Mouse (Mus musculus) neutrophil, adult 5-6 weeks (primary cell): ENCODE data around the gene Il22ra1. TPM values are rescaled to one million over a fixed set of nuclear protein-coding genes. Genes with fewer than 3 reads are reported as not detected.

Experiments
- total RNA-seq: library from RNA; stranded (forward); fragments of 200-1000 nt; gene quantifications from 2 replicates; pipeline ENCODE4 v1.2.3, GENCODE M21; 2017

Il22ra1 gene
- total RNA-seq, 1 experiment from 2014 or later = not detected

Other genes with a start within 250 kb of the Il22ra1 start
- gene Stpg1, start 233.4 kb upstream of the Il22ra1 start, total RNA-seq = 0.47 and 1.5 TPM in 2 replicates
- 44.2 and 48.1 TPM in 2 replicates for gene Nipal3, start 233.1 kb upstream of the Il22ra1 start, total RNA-seq
- 0.23 and 0.49 TPM in 2 replicates for gene Grhl3, start 154.5 kb upstream of the Il22ra1 start, total RNA-seq
- gene Ifnlr1, start 41.9 kb upstream of the Il22ra1 start, total RNA-seq = 5.9 and 6.0 TPM in 2 replicates
- gene Myom3, start 31.5 kb downstream of the Il22ra1 start, total RNA-seq = 0.12 TPM in 1 of 2 replicates, not detected in the other
- gene Srsf10, start 127.6 kb downstream of the Il22ra1 start, total RNA-seq = 306 and 325 TPM in 2 replicates
- gene Pnrc2, start 145.7 kb downstream of the Il22ra1 start, total RNA-seq = 315 and 327 TPM in 2 replicates
- 67.0 and 72.5 TPM in 2 replicates for gene Cnr2, start 167.2 kb downstream of the Il22ra1 start, total RNA-seq
- 366 and 368 TPM in 2 replicates for gene Fuca1, start 192.6 kb downstream of the Il22ra1 start, total RNA-seq
- gene Hmgcl, start 218.3 kb downstream of the Il22ra1 start, total RNA-seq = 97.1 and 111 TPM in 2 replicates
- gene Gale, start 235.6 kb downstream of the Il22ra1 start, total RNA-seq = 8.0 and 10.3 TPM in 2 replicates
- 41.0 and 44.9 TPM in 2 replicates for gene Lypla2, start 244.5 kb downstream of the Il22ra1 start, total RNA-seq